24 mouse cellular contexts compared by ENCODE assay signal in the genomic region with DNA sequence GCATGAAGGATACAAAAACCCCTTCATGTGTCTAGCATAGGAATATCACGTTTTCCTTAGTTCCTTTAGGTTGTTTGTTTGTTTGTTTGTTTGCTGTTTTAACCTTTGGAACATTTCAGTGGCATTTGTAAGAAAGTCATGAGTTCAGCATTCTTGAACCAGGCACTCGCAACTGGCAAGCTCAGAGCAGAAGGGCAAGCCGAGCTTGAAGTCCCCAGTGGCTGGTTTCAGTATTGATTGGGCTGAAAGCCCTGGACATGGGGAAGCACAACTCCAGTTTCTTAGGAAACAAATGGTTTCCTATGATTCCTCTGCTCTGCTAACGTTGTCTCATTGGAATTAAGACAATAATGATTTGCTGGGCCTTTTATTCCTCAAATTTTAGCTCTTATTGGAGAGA.
DNase-seq lines count a peak whose midpoint lies in the region; ATAC-seq and TF ChIP-seq lines count a peak whose summit lies in the region.
"Had no signal": no experiment of that assay in that cellular context is flagged by ENCODE, and none has a peak within 500 bp of the region (broad histone marks: within the 10 kb centered on the region; RNA-seq: fewer than 3 reads in every experiment).

No protein-coding gene starts in this region.

- WGBS in hindbrain, postnatal 0 days: 37% methylated on average over 4 of the region's 4 CpGs
- WGBS in hindbrain, embryonic 14.5 days: 43% methylated on average over 4 of the region's 4 CpGs

- DNase-seq in adrenal gland, postnatal 10 days: peak; percentile 38
- DNase-seq in adrenal gland, postnatal 4 days (ENCODE audit: low spot score in 2 of 2): no peak
- peak; percentile 28 for DNase-seq in hindbrain, postnatal 0 days (ENCODE audit: low spot score)
- DNase-seq in hindbrain, embryonic 14.5 days (ENCODE audit: low spot score): no peak
- DNase-seq in retina, embryonic 14.5 days (ENCODE audit: low spot score): peak; percentile 34
- DNase-seq in retina, postnatal 1 day: no peak
- DNase-seq in urinary bladder, postnatal 14 days (ENCODE audit: low spot score): no peak
- DNase-seq: adrenal gland, adult 2 months; cerebellum, adult 9-11 months; gastrocnemius, postnatal 14 days; heart, adult 11 months; heart, postnatal 14 days; kidney, adult 11 months; liver, postnatal 0 days; thymus, postnatal 14 days had no signal

- H3K9ac ChIP-seq in hindbrain, postnatal 0 days (replicated peaks; ENCODE audit: low read length): no peak overlapping the region
- H3K9ac ChIP-seq in hindbrain, embryonic 14.5 days: no peak overlapping the region
- H3K9ac ChIP-seq: embryonic facial prominence, embryonic 13.5 days; forebrain, embryonic 12.5 days; heart, embryonic 13.5 days; limb, embryonic 12.5 days; liver, postnatal 0 days had no signal

- H3K27ac ChIP-seq in hindbrain, postnatal 0 days: no peak overlapping the region
- no peak overlapping the region for H3K27ac ChIP-seq in hindbrain, embryonic 14.5 days
- H3K27ac ChIP-seq: embryonic facial prominence, embryonic 13.5 days; forebrain, embryonic 12.5 days; heart, embryonic 13.5 days; limb, embryonic 12.5 days; macrophage had no signal

- H3K4me3 ChIP-seq in hindbrain, postnatal 0 days (ENCODE audit: low read length): no peak overlapping the region
- no peak overlapping the region for H3K4me3 ChIP-seq in hindbrain, embryonic 14.5 days (replicated peaks; ENCODE audit: low read length)
- H3K4me3 ChIP-seq: embryonic facial prominence, embryonic 13.5 days; erythroblast, embryonic 14.5 days; forebrain, embryonic 12.5 days; heart, embryonic 13.5 days; limb, embryonic 12.5 days had no signal

- no peaks in the 10 kb centered on the region for H3K27me3 ChIP-seq in hindbrain, postnatal 0 days (ENCODE audit: insufficient read depth, low read length)
- H3K27me3 ChIP-seq in hindbrain, embryonic 14.5 days (ENCODE audit: control insufficient read depth, insufficient read depth, low read length): no peaks in the 10 kb centered on the region
- H3K27me3 ChIP-seq: embryonic facial prominence, embryonic 13.5 days; forebrain, embryonic 12.5 days; limb, embryonic 12.5 days had no signal

- H3K36me3 ChIP-seq in hindbrain, postnatal 0 days (ENCODE audit: insufficient read depth, low read length): no peaks in the 10 kb centered on the region
- no peaks in the 10 kb centered on the region for H3K36me3 ChIP-seq in hindbrain, embryonic 14.5 days (replicated peaks; ENCODE audit: control insufficient read depth, insufficient read depth)
- H3K36me3 ChIP-seq: embryonic facial prominence, embryonic 13.5 days; forebrain, embryonic 12.5 days; heart, embryonic 13.5 days; limb, embryonic 12.5 days had no signal

- H3K4me2 ChIP-seq in hindbrain, postnatal 0 days (ENCODE audit: low read depth, low read length): no peak overlapping the region
- H3K4me2 ChIP-seq in hindbrain, embryonic 14.5 days (replicated peaks): no peak overlapping the region
- H3K4me2 ChIP-seq: embryonic facial prominence, embryonic 13.5 days; forebrain, embryonic 12.5 days; heart, embryonic 13.5 days; limb, embryonic 12.5 days; liver, embryonic 11.5 days; midbrain, embryonic 11.5 days had no signal

- TF ChIP-seq CTCF in hindbrain, postnatal 0 days (IDR thresholded peaks at IDR 0.05; ENCODE audit: low read depth): peak; percentile 18; the same call in 1 of the 2 replicates

- no peaks in the 10 kb centered on the region for H3K9me3 ChIP-seq in hindbrain, postnatal 0 days (ENCODE audit: low read length)
- H3K9me3 ChIP-seq in hindbrain, embryonic 14.5 days (ENCODE audit: control insufficient read depth, low read length): no peaks in the 10 kb centered on the region
- H3K9me3 ChIP-seq: embryonic facial prominence, embryonic 13.5 days; forebrain, embryonic 12.5 days; heart, embryonic 13.5 days; limb, embryonic 12.5 days had no signal

- no peak for ATAC-seq in hindbrain, postnatal 0 days
- ATAC-seq in hindbrain, embryonic 14.5 days (ENCODE audit: low FRiP score): no peak
- ATAC-seq: liver, postnatal 0 days; lung, postnatal 0 days had no signal

- 0 out of 2 replicates have a peak, but pooled peaks cover 3% of the 10 kb centered on the region for H3K4me1 ChIP-seq in hindbrain, postnatal 0 days (ENCODE audit: insufficient read depth, low read length)
- H3K4me1 ChIP-seq in hindbrain, embryonic 14.5 days (replicated peaks; ENCODE audit: control insufficient read depth, insufficient read depth, low read length): no peaks in the 10 kb centered on the region; the same call in 1 of the 2 replicates
- H3K4me1 ChIP-seq: embryonic facial prominence, embryonic 13.5 days; forebrain, embryonic 12.5 days had no signal

Comparison
In these comparisons a context has a peak if more than half of its experiments do, and no peak if none do; other contexts are left out.
1. DNase-seq: peak in adrenal gland, postnatal 10 days (single experiment), hindbrain, postnatal 0 days (single experiment) and retina, embryonic 14.5 days (single experiment); none in adrenal gland, postnatal 4 days (0 of 2), hindbrain, embryonic 14.5 days (single experiment), retina, postnatal 1 day (single experiment) and urinary bladder, postnatal 14 days (single experiment).